Mouse (Mus musculus) heart, embryonic 10.5 days (tissue): ENCODE data around the gene Zfp64. TPM values are rescaled to one million over a fixed set of nuclear protein-coding genes. Genes with fewer than 3 reads are reported as not detected.

Source experiments
- DNase-seq: peaks from one replicate; pipeline ENCODE4 v3.0.0-alpha.2; 2017; ENCODE audit warnings: low spot score
- H3K27ac ChIP-seq: fragments of 300-500 bp; sonication (generic); 2 replicates; pipeline ENCODE4 v1.5.1; 2016; ENCODE audit warnings: mild to moderate bottlenecking
- H3K27me3 ChIP-seq: fragments of 300-500 bp; sonication (generic); 2 replicates; pipeline ENCODE4 v1.6.1; 2016; ENCODE audit warnings: mild to moderate bottlenecking; ENCODE audit not compliant: poor library complexity, insufficient read depth, severe bottlenecking
- H3K36me3 ChIP-seq: fragments of 300-500 bp; sonication (generic); 2 replicates; pipeline ENCODE4 v1.6.1; 2016; ENCODE audit warnings: mild to moderate bottlenecking, moderate library complexity
- H3K4me1 ChIP-seq: fragments of 300-500 bp; sonication (generic); 2 replicates; pipeline ENCODE4 v1.6.1; 2016; ENCODE audit warnings: mild to moderate bottlenecking
- H3K4me3 ChIP-seq: fragments of 300-500 bp; sonication (generic); 2 replicates; pipeline ENCODE4 v1.5.1; 2016; ENCODE audit warnings: mild to moderate bottlenecking, moderate library complexity
- H3K9me3 ChIP-seq: fragments of 300-500 bp; sonication (generic); 2 replicates; pipeline ENCODE4 v1.6.1; 2016; ENCODE audit warnings: mild to moderate bottlenecking, moderate library complexity
- WGBS: fragments of 180-500 bp; shearing (Covaris S2); methylation state at CpG from one replicate; pipeline ENCODE4 v1.1.7; 2016; 5-methylcytosine and 5-hydroxymethylcytosine counted together
- polyA plus RNA-seq: library from polyadenylated mRNA; unstranded; fragments of >200 nt; fragmentation: Nextera tagmentation; extraction: Ambion mirVana; gene quantifications from 2 replicates; pipeline ENCODE4 v1.2.1, GENCODE M21; 2016

Zfp64 gene
- polyA plus RNA-seq, 1 experiment from 2014 or later, result 30.7 TPM

- Histone ChIP-seq H3K27ac (no peak overlapping the region), H3K4me3 (peak overlapping the region; percentile 69), H3K27me3 (peaks cover 70% of the 10 kb centered on the region), H3K36me3 (no peaks in the 10 kb centered on the region), H3K4me1 (peaks cover 33% of the 10 kb centered on the region), H3K9me3 (no peaks in the 10 kb centered on the region)
- 2% methylated on average over 19 of the region's 19 CpGs for WGBS
- DNase-seq, result no peak
Measured at GRCm38 (mm10) chr2:168911527-168911926, 43.9 kb downstream of the Zfp64 start.

GRCm38 (mm10) chr2:168906022-168906421 lies 49.4 kb downstream of the Zfp64 start:
- Histone ChIP-seq H3K36me3 (no peaks in the 10 kb centered on the region), H3K4me1 (peaks cover 19% of the 10 kb centered on the region), H3K9me3 (no peaks in the 10 kb centered on the region), H3K27me3 (peaks cover 33% of the 10 kb centered on the region), H3K27ac (no peak overlapping the region), H3K4me3 (no peak overlapping the region)
- DNase-seq, result no peak
- 22% methylated on average over 11 of the region's 11 CpGs for WGBS

GRCm38 (mm10) chr2:168904846-168905245 lies 50.5 kb downstream of the Zfp64 start:
- 58% methylated on average over 3 of the region's 3 CpGs for WGBS
- DNase-seq, result no peak
- H3K36me3 ChIP-seq, result no peaks in the 10 kb centered on the region
- H3K4me1 ChIP-seq, result peaks cover 14% of the 10 kb centered on the region
- no peaks in the 10 kb centered on the region for H3K9me3 ChIP-seq
- H3K4me3 ChIP-seq, result no peak overlapping the region
- peaks cover 21% of the 10 kb centered on the region for H3K27me3 ChIP-seq
- H3K27ac ChIP-seq, result no peak overlapping the region

- DNase-seq, result peak; percentile 84
- H3K36me3 ChIP-seq, result no peaks in the 10 kb centered on the region
- H3K27ac ChIP-seq, result no peak overlapping the region
- H3K4me3 ChIP-seq, result no peak overlapping the region
- H3K9me3 ChIP-seq, result no peaks in the 10 kb centered on the region
- H3K4me1 ChIP-seq, result peaks cover 14% of the 10 kb centered on the region
- 15% methylated on average over 9 of the region's 9 CpGs for WGBS
- H3K27me3 ChIP-seq, result peaks cover 15% of the 10 kb centered on the region
Measured at GRCm38 (mm10) chr2:168904188-168904587, 51.2 kb downstream of the Zfp64 start.

GRCm38 (mm10) chr2:168902634-168903033 lies 52.8 kb downstream of the Zfp64 start:
- Histone ChIP-seq H3K36me3 (no peaks in the 10 kb centered on the region), H3K4me3 (no peak overlapping the region), H3K9me3 (no peaks in the 10 kb centered on the region), H3K27me3 (peaks cover 6% of the 10 kb centered on the region; the same call in 1 of the 2 replicates), H3K27ac (no peak overlapping the region), H3K4me1 (peaks cover 14% of the 10 kb centered on the region)
- 22% methylated on average over 8 of the region's 8 CpGs for WGBS
- DNase-seq, result no peak

GRCm38 (mm10) chr2:168897906-168898305 lies 57.5 kb downstream of the Zfp64 start:
- Histone ChIP-seq H3K9me3 (no peaks in the 10 kb centered on the region), H3K4me3 (no peak overlapping the region), H3K4me1 (0 out of 2 replicates have a peak, but pooled peaks cover 3% of the 10 kb centered on the region), H3K36me3 (no peaks in the 10 kb centered on the region), H3K27me3 (peaks cover 7% of the 10 kb centered on the region; the same call in 1 of the 2 replicates), H3K27ac (no peak overlapping the region)
- WGBS, result 84% methylated on average over 7 of the region's 7 CpGs
- no peak for DNase-seq

- no peak for DNase-seq
- 81% methylated on average over 8 of the region's 8 CpGs for WGBS
- Histone ChIP-seq H3K4me1 (0 out of 2 replicates have a peak, but pooled peaks cover 3% of the 10 kb centered on the region), H3K27ac (no peak overlapping the region), H3K36me3 (no peaks in the 10 kb centered on the region), H3K9me3 (no peaks in the 10 kb centered on the region), H3K27me3 (peaks cover 7% of the 10 kb centered on the region; the same call in 1 of the 2 replicates), H3K4me3 (no peak overlapping the region)
Measured at GRCm38 (mm10) chr2:168895531-168895930, 59.9 kb downstream of the Zfp64 start.

- no peak for DNase-seq
- 81% methylated on average over 7 of the region's 7 CpGs for WGBS
- H3K27ac ChIP-seq, result no peak overlapping the region
- H3K9me3 ChIP-seq, result no peaks in the 10 kb centered on the region
- H3K4me3 ChIP-seq, result no peak overlapping the region
- H3K27me3 ChIP-seq, result peaks cover 7% of the 10 kb centered on the region; the same call in 1 of the 2 replicates
- H3K36me3 ChIP-seq, result no peaks in the 10 kb centered on the region
- H3K4me1 ChIP-seq, result 0 out of 2 replicates have a peak, but pooled peaks cover 3% of the 10 kb centered on the region
Measured at GRCm38 (mm10) chr2:168894738-168895137, 60.6 kb downstream of the Zfp64 start.

- no peaks in the 10 kb centered on the region for H3K9me3 ChIP-seq
- no peak overlapping the region for H3K27ac ChIP-seq
- no peaks in the 10 kb centered on the region for H3K36me3 ChIP-seq
- 82% methylated on average over 2 of the region's 2 CpGs for WGBS
- no peak for DNase-seq
- H3K4me3 ChIP-seq, result no peak overlapping the region
- H3K27me3 ChIP-seq, result peaks cover 7% of the 10 kb centered on the region; the same call in 1 of the 2 replicates
- H3K4me1 ChIP-seq, result peaks cover 11% of the 10 kb centered on the region
Measured at GRCm38 (mm10) chr2:168892057-168892456, 63.3 kb downstream of the Zfp64 start.

GRCm38 (mm10) chr2:168884641-168885040 lies 70.7 kb downstream of the Zfp64 start:
- no peak for DNase-seq
- 66% methylated on average over 8 of the region's 8 CpGs for WGBS

GRCm38 (mm10) chr2:168882997-168883396 lies 72.4 kb downstream of the Zfp64 start:
- H3K4me1 ChIP-seq, result no peaks in the 10 kb centered on the region
- 79% methylated on average over 1 of the region's 1 CpGs for WGBS
- no peaks in the 10 kb centered on the region for H3K27me3 ChIP-seq
- H3K4me3 ChIP-seq, result no peak overlapping the region
- H3K27ac ChIP-seq, result no peak overlapping the region
- no peaks in the 10 kb centered on the region for H3K36me3 ChIP-seq
- no peak for DNase-seq
- no peaks in the 10 kb centered on the region for H3K9me3 ChIP-seq

More at GRCm38 (mm10) chr2:168884641-168885040, 70.7 kb downstream of the Zfp64 start:
- H3K27me3 ChIP-seq, result no peaks in the 10 kb centered on the region
- peaks cover 7% of the 10 kb centered on the region for H3K4me1 ChIP-seq
- no peak overlapping the region for H3K4me3 ChIP-seq
- no peaks in the 10 kb centered on the region for H3K36me3 ChIP-seq
- no peaks in the 10 kb centered on the region for H3K9me3 ChIP-seq
- H3K27ac ChIP-seq, result no peak overlapping the region

- 46% methylated on average over 5 of the region's 5 CpGs for WGBS
Measured at GRCm38 (mm10) chr2:168881927-168882326, 73.5 kb downstream of the Zfp64 start.

GRCm38 (mm10) chr2:168879573-168879972 lies 75.8 kb downstream of the Zfp64 start:
- Histone ChIP-seq H3K4me1 (no peaks in the 10 kb centered on the region), H3K27me3 (no peaks in the 10 kb centered on the region), H3K9me3 (no peaks in the 10 kb centered on the region), H3K36me3 (no peaks in the 10 kb centered on the region), H3K27ac (no peak overlapping the region), H3K4me3 (no peak overlapping the region)
- 84% methylated on average over 10 of the region's 10 CpGs for WGBS
- DNase-seq, result no peak

More at GRCm38 (mm10) chr2:168881927-168882326, 73.5 kb downstream of the Zfp64 start:
- Histone ChIP-seq H3K36me3 (no peaks in the 10 kb centered on the region), H3K27ac (no peak overlapping the region), H3K4me3 (no peak overlapping the region), H3K27me3 (no peaks in the 10 kb centered on the region), H3K4me1 (no peaks in the 10 kb centered on the region), H3K9me3 (no peaks in the 10 kb centered on the region)
- no peak for DNase-seq

GRCm38 (mm10) chr2:168878708-168879107 lies 76.7 kb downstream of the Zfp64 start:
- Histone ChIP-seq H3K9me3 (no peaks in the 10 kb centered on the region), H3K27me3 (no peaks in the 10 kb centered on the region), H3K4me3 (no peak overlapping the region), H3K36me3 (no peaks in the 10 kb centered on the region), H3K27ac (no peak overlapping the region), H3K4me1 (no peaks in the 10 kb centered on the region)
- 81% methylated on average over 8 of the region's 8 CpGs for WGBS
- no peak for DNase-seq
